Mouse (Mus musculus): ENCODE results near the gene Coq9. TPM values are rescaled to one million over a fixed set of nuclear protein-coding genes. Genes with fewer than 3 reads are reported as not detected.

The Coq9 gene
- polyA plus RNA-seq (2014; fragmentation: Nextera tagmentation; extraction: Ambion mirVana), result 49.4 and 51.5 TPM in 2 replicates

GRCm38 (mm10) chr8:94837662-94838574 lies at the start of gene Coq9, which contains the start of gene Ciapin1:
Gene Coq9 (plus strand): TSS chr8:94838321.
Gene Ciapin1 (minus strand): TSS chr8:94838358.
- peak within 1 kb of the TSS; percentile 92 for H3K4me3 ChIP-seq (ENCODE audit: low read depth, low read length)
- under 1% methylated on average over 78 of the region's 82 CpGs for WGBS
- ATAC-seq (ENCODE audit: low FRiP score) (peak; percentile 97), DNase-seq (ENCODE audit: low spot score, missing footprints) (peak; percentile 99)
- H3K36me3 ChIP-seq (ENCODE audit: control insufficient read depth, insufficient read depth, low read length), result no peaks in the 10 kb centered on the region
- peak within 1 kb of the TSS; percentile 90 for H3K4me2 ChIP-seq
- peak within 1 kb of the TSS; percentile 63 for H3K9ac ChIP-seq (ENCODE audit: low read length)
- peaks cover 9% of the 10 kb centered on the region for H3K4me1 ChIP-seq (ENCODE audit: control insufficient read depth, insufficient read depth, low read length)
- H3K27me3 ChIP-seq (ENCODE audit: control insufficient read depth, insufficient read depth, low read length), result no peaks in the 10 kb centered on the region
- no peaks in the 10 kb centered on the region for H3K9me3 ChIP-seq (ENCODE audit: control insufficient read depth, low read length)
- peak within 1 kb of the TSS; percentile 25 for H3K27ac ChIP-seq (ENCODE audit: low read depth, low read length)

- H3K27me3 ChIP-seq (ENCODE audit: control insufficient read depth, insufficient read depth, low read length), result no peaks in the 10 kb centered on the region
- DNase-seq (ENCODE audit: low spot score, missing footprints) (peak; percentile 89), ATAC-seq (ENCODE audit: low FRiP score) (no peak; the same call in 1 of the 2 replicates)
- H3K4me3 ChIP-seq (ENCODE audit: low read depth, low read length), result no peak overlapping the region
- H3K9me3 ChIP-seq (ENCODE audit: control insufficient read depth, low read length), result no peaks in the 10 kb centered on the region
- H3K27ac ChIP-seq (ENCODE audit: low read depth, low read length), result peak overlapping the region; percentile 25; the same call in 1 of the 2 replicates
- peaks cover 15% of the 10 kb centered on the region for H3K4me1 ChIP-seq (ENCODE audit: control insufficient read depth, insufficient read depth, low read length)
- H3K4me2 ChIP-seq, result no peak overlapping the region
- no peaks in the 10 kb centered on the region for H3K36me3 ChIP-seq (ENCODE audit: control insufficient read depth, insufficient read depth, low read length)
- 28% methylated on average over 10 of the region's 10 CpGs for WGBS
- no peak overlapping the region for H3K9ac ChIP-seq (ENCODE audit: low read length)
Observed at GRCm38 (mm10) chr8:94789256-94789955, 48.7 kb upstream of the Coq9 start.

GRCm38 (mm10) chr8:94794368-94794767 lies 43.8 kb upstream of the Coq9 start:
- H3K27ac ChIP-seq (ENCODE audit: low read depth, low read length), result no peak overlapping the region
- H3K4me3 ChIP-seq (ENCODE audit: low read depth, low read length), result no peak overlapping the region
- no peaks in the 10 kb centered on the region for H3K9me3 ChIP-seq (ENCODE audit: control insufficient read depth, low read length)
- no peak overlapping the region for H3K9ac ChIP-seq (ENCODE audit: low read length)
- 86% methylated on average over 4 of the region's 4 CpGs for WGBS
- no peak for ATAC-seq (ENCODE audit: low FRiP score)
- H3K4me2 ChIP-seq, result no peak overlapping the region
- H3K27me3 ChIP-seq (ENCODE audit: control insufficient read depth, insufficient read depth, low read length), result no peaks in the 10 kb centered on the region
- H3K4me1 ChIP-seq (ENCODE audit: control insufficient read depth, insufficient read depth, low read length), result peaks cover 11% of the 10 kb centered on the region
- DNase-seq (ENCODE audit: low spot score, missing footprints), result no peak
- no peaks in the 10 kb centered on the region for H3K36me3 ChIP-seq (ENCODE audit: control insufficient read depth, insufficient read depth, low read length)

- Histone ChIP-seq H3K4me1 (ENCODE audit: control insufficient read depth, insufficient read depth, low read length) (peaks cover 7% of the 10 kb centered on the region), H3K9me3 (ENCODE audit: control insufficient read depth, low read length) (no peaks in the 10 kb centered on the region), H3K4me3 (ENCODE audit: low read depth, low read length) (no peak overlapping the region), H3K36me3 (ENCODE audit: control insufficient read depth, insufficient read depth, low read length) (no peaks in the 10 kb centered on the region), H3K27ac (ENCODE audit: low read depth, low read length) (no peak overlapping the region), H3K4me2 (no peak overlapping the region), H3K9ac (ENCODE audit: low read length) (no peak overlapping the region), H3K27me3 (ENCODE audit: control insufficient read depth, insufficient read depth, low read length) (no peaks in the 10 kb centered on the region)
- DNase-seq (ENCODE audit: low spot score, missing footprints) (no peak), ATAC-seq (ENCODE audit: low FRiP score) (no peak)
- 98% methylated on average over 2 of the region's 2 CpGs for WGBS
Observed at GRCm38 (mm10) chr8:94794782-94795181, 43.3 kb upstream of the Coq9 start.

GRCm38 (mm10) chr8:94800278-94800968 lies 37.7 kb upstream of the Coq9 start:
- Histone ChIP-seq H3K9ac (ENCODE audit: low read length) (no peak overlapping the region), H3K27ac (ENCODE audit: low read depth, low read length) (no peak overlapping the region), H3K27me3 (ENCODE audit: control insufficient read depth, insufficient read depth, low read length) (no peaks in the 10 kb centered on the region), H3K4me1 (ENCODE audit: control insufficient read depth, insufficient read depth, low read length) (no peaks in the 10 kb centered on the region), H3K4me3 (ENCODE audit: low read depth, low read length) (no peak overlapping the region), H3K4me2 (no peak overlapping the region), H3K36me3 (ENCODE audit: control insufficient read depth, insufficient read depth, low read length) (no peaks in the 10 kb centered on the region), H3K9me3 (ENCODE audit: control insufficient read depth, low read length) (no peaks in the 10 kb centered on the region)
- DNase-seq (ENCODE audit: low spot score, missing footprints), result peak; percentile 59
- 70% methylated on average over 7 of the region's 7 CpGs for WGBS
- no peak for ATAC-seq (ENCODE audit: low FRiP score)

GRCm38 (mm10) chr8:94801293-94802095 lies 36.6 kb upstream of the Coq9 start:
- Histone ChIP-seq H3K27ac (ENCODE audit: low read depth, low read length) (no peak overlapping the region), H3K9ac (ENCODE audit: low read length) (no peak overlapping the region), H3K4me1 (ENCODE audit: control insufficient read depth, insufficient read depth, low read length) (no peaks in the 10 kb centered on the region), H3K4me2 (no peak overlapping the region), H3K27me3 (ENCODE audit: control insufficient read depth, insufficient read depth, low read length) (no peaks in the 10 kb centered on the region), H3K4me3 (ENCODE audit: low read depth, low read length) (no peak overlapping the region), H3K9me3 (ENCODE audit: control insufficient read depth, low read length) (no peaks in the 10 kb centered on the region), H3K36me3 (ENCODE audit: control insufficient read depth, insufficient read depth, low read length) (no peaks in the 10 kb centered on the region)
- ATAC-seq (ENCODE audit: low FRiP score) (no peak), DNase-seq (ENCODE audit: low spot score, missing footprints) (peak; percentile 80)
- WGBS, result 44% methylated on average over 14 of the region's 14 CpGs

GRCm38 (mm10) chr8:94802375-94802774 lies 35.7 kb upstream of the Coq9 start:
- no peak overlapping the region for H3K4me2 ChIP-seq
- H3K36me3 ChIP-seq (ENCODE audit: control insufficient read depth, insufficient read depth, low read length), result no peaks in the 10 kb centered on the region
- WGBS, result 85% methylated on average over 4 of the region's 4 CpGs
- H3K27ac ChIP-seq (ENCODE audit: low read depth, low read length), result no peak overlapping the region
- ATAC-seq (ENCODE audit: low FRiP score) (no peak), DNase-seq (ENCODE audit: low spot score, missing footprints) (peak; percentile 44)
- no peak overlapping the region for H3K9ac ChIP-seq (ENCODE audit: low read length)
- H3K4me3 ChIP-seq (ENCODE audit: low read depth, low read length), result no peak overlapping the region
- no peaks in the 10 kb centered on the region for H3K9me3 ChIP-seq (ENCODE audit: control insufficient read depth, low read length)
- no peaks in the 10 kb centered on the region; the same call in 1 of the 2 replicates for H3K4me1 ChIP-seq (ENCODE audit: control insufficient read depth, insufficient read depth, low read length)
- H3K27me3 ChIP-seq (ENCODE audit: control insufficient read depth, insufficient read depth, low read length), result no peaks in the 10 kb centered on the region

GRCm38 (mm10) chr8:94803551-94803950 lies 34.6 kb upstream of the Coq9 start:
- ATAC-seq (ENCODE audit: low FRiP score) (no peak), DNase-seq (ENCODE audit: low spot score, missing footprints) (no peak)
- WGBS, result 82% methylated on average over 6 of the region's 6 CpGs
- no peak overlapping the region for H3K27ac ChIP-seq (ENCODE audit: low read depth, low read length)
- H3K4me2 ChIP-seq, result no peak overlapping the region
- H3K9ac ChIP-seq (ENCODE audit: low read length), result no peak overlapping the region
- H3K36me3 ChIP-seq (ENCODE audit: control insufficient read depth, insufficient read depth, low read length), result no peaks in the 10 kb centered on the region
- H3K4me3 ChIP-seq (ENCODE audit: low read depth, low read length), result no peak overlapping the region
- H3K27me3 ChIP-seq (ENCODE audit: control insufficient read depth, insufficient read depth, low read length), result no peaks in the 10 kb centered on the region
- no peaks in the 10 kb centered on the region; the same call in 1 of the 2 replicates for H3K4me1 ChIP-seq (ENCODE audit: control insufficient read depth, insufficient read depth, low read length)
- H3K9me3 ChIP-seq (ENCODE audit: control insufficient read depth, low read length), result no peaks in the 10 kb centered on the region

Measured in midbrain, embryonic 11.5 days (tissue).